Mouse (Mus musculus) CH12.LX (cell line): ENCODE measurements at regions not wholly inside any gene's neighbourhood (a gene's known extent, or its start where the extent isn't known, plus 50 kb on each side); places are given as distances from the start of the nearest gene placed in this dataset.

Source experiments
- DNase-seq: peaks from one replicate; pipeline ENCODE4 v3.0.0-alpha.2; 2013; ENCODE audit errors: extremely low read depth
- H3K27ac ChIP-seq: 2 replicates; pipeline ENCODE4 v1.5.1; 2012; ENCODE audit warnings: low read depth, mild to moderate bottlenecking, control low read depth, moderate library complexity; ENCODE audit not compliant: insufficient read depth
- H3K27me3 ChIP-seq: replicated peaks from 2 replicates; pipeline ENCODE3; 2012; ENCODE audit warnings: inconsistent platforms
- H3K36me3 ChIP-seq, 2 experiments: replicated peaks in 1 of 2; 2 replicates each; pipeline versions ENCODE3 to v1.6.1; 2012; ENCODE audit warnings: inconsistent platforms in 1 of 2, low read length in 1 of 2, mild to moderate bottlenecking in 1 of 2, mixed read lengths in 1 of 2, moderate library complexity in 1 of 2; ENCODE audit not compliant: control insufficient read depth in 1 of 2, insufficient read depth in 1 of 2
- H3K4me1 ChIP-seq, 2 experiments: 2 replicates each; pipeline ENCODE4 v1.6.1; 2012; ENCODE audit warnings: inconsistent platforms in 1 of 2, moderate library complexity in 1 of 2; ENCODE audit not compliant: insufficient read depth in 2 of 2, control insufficient read depth in 1 of 2
- H3K4me2 ChIP-seq: 2 replicates; pipeline ENCODE4 v1.6.1; 2012; ENCODE audit warnings: low read depth, mild to moderate bottlenecking, control low read depth; ENCODE audit not compliant: poor library complexity, insufficient read depth, severe bottlenecking
- H3K4me3 ChIP-seq, 3 experiments: fragments of 150-350 bp in 1 of 3; sonication (generic) in 1 of 3; replicated peaks in 1 of 3; 2 replicates each; pipeline versions ENCODE3 to v1.5.1; 2011 to 2012; ENCODE audit warnings: low read depth in 2 of 3, low read length in 2 of 3, mild to moderate bottlenecking in 2 of 3, moderate library complexity in 2 of 3, control low read depth in 1 of 3, improper control_type of control experiment in 1 of 3, inconsistent platforms in 1 of 3, mixed read lengths in 1 of 3; ENCODE audit not compliant: poor library complexity in 1 of 3
- H3K79me2 ChIP-seq: replicated peaks from 2 replicates; pipeline ENCODE4 v1.6.1; 2012; ENCODE audit warnings: mild to moderate bottlenecking, moderate library complexity; ENCODE audit not compliant: control insufficient read depth, poor library complexity, insufficient read depth, severe bottlenecking; ENCODE audit errors: extremely low read depth
- H3K9ac ChIP-seq: 2 replicates; pipeline ENCODE4 v1.6.1; 2012; ENCODE audit warnings: low read depth, mild to moderate bottlenecking, control low read depth, moderate library complexity; ENCODE audit not compliant: insufficient read depth
- H3K9me3 ChIP-seq: replicated peaks from 2 replicates; pipeline ENCODE3; 2012; ENCODE audit warnings: low read length, inconsistent platforms, mixed read lengths
- CTCF ChIP-seq, 2 experiments: IDR thresholded peaks in 1 of 2; conservative IDR thresholded peaks in 1 of 2; 2 replicates each; pipeline ENCODE4 v1.5.1; 2011 to 2012; ENCODE audit warnings: low read depth in 2 of 2, low read length in 2 of 2, improper control_type of control experiment in 1 of 2, inconsistent platforms in 1 of 2, mild to moderate bottlenecking in 1 of 2, moderate library complexity in 1 of 2
- EP300 ChIP-seq: IDR thresholded peaks from 2 replicates; pipeline ENCODE4 v1.6.1; 2011; ENCODE audit warnings: low read length, improper control_type of control experiment
- GABPA ChIP-seq: IDR thresholded peaks from 2 replicates; pipeline ENCODE4 v1.6.1; 2012; ENCODE audit warnings: low read depth, low read length, improper control_type of control experiment, inconsistent platforms; ENCODE audit not compliant: insufficient replicate concordance
- IRF4 ChIP-seq: IDR thresholded peaks from 2 replicates; pipeline ENCODE4 v1.6.1; 2014; ENCODE audit warnings: low read depth, mild to moderate bottlenecking, inconsistent platforms, low read length, improper control_type of control experiment
- JUND ChIP-seq: conservative IDR thresholded peaks from 2 replicates; pipeline ENCODE4 v1.6.1; 2011; ENCODE audit warnings: low read depth, low read length, improper control_type of control experiment
- MAX ChIP-seq: IDR thresholded peaks from 2 replicates; pipeline ENCODE4 v1.6.1; 2011; ENCODE audit warnings: low read length, improper control_type of control experiment
- MAZ ChIP-seq: IDR thresholded peaks from 2 replicates; pipeline ENCODE4 v1.6.1; 2012; ENCODE audit warnings: low read depth, mild to moderate bottlenecking, inconsistent platforms, low read length, improper control_type of control experiment, moderate library complexity
- MYC ChIP-seq: IDR thresholded peaks from 2 replicates; pipeline ENCODE4 v1.6.1; 2011; ENCODE audit warnings: low read depth, mild to moderate bottlenecking, improper control_type of control experiment, low read length
- NRF1 ChIP-seq: IDR thresholded peaks from 2 replicates; pipeline ENCODE4 v1.6.1; 2014; ENCODE audit warnings: low read depth, mild to moderate bottlenecking, inconsistent platforms, low read length, improper control_type of control experiment, moderate library complexity
- POLR2AphosphoS2 ChIP-seq: IDR thresholded peaks from 2 replicates; pipeline ENCODE4 v1.6.1; 2011; ENCODE audit warnings: low read depth, low read length, improper control_type of control experiment
- RAD21 ChIP-seq: IDR thresholded peaks from 2 replicates; pipeline ENCODE4 v1.6.1; 2011; ENCODE audit warnings: low read depth, mild to moderate bottlenecking, low read length, improper control_type of control experiment, moderate library complexity
- SMC3 ChIP-seq: IDR thresholded peaks from 2 replicates; pipeline ENCODE4 v1.6.1; 2011; ENCODE audit warnings: low read depth, low read length, improper control_type of control experiment
- UBTF ChIP-seq: IDR thresholded peaks from 2 replicates; pipeline ENCODE4 v1.6.1; 2012; ENCODE audit warnings: low read depth, mild to moderate bottlenecking, inconsistent platforms, low read length, improper control_type of control experiment, moderate library complexity
- USF1 ChIP-seq: IDR thresholded peaks from 2 replicates; pipeline ENCODE4 v1.6.1; 2014; ENCODE audit warnings: low read depth, mild to moderate bottlenecking, inconsistent platforms, low read length, improper control_type of control experiment
- USF2 ChIP-seq: conservative IDR thresholded peaks from 2 replicates; pipeline ENCODE4 v1.6.1; 2011; ENCODE audit warnings: low read depth, low read length, improper control_type of control experiment
- ZKSCAN1 ChIP-seq: IDR thresholded peaks from 2 replicates; pipeline ENCODE4 v1.6.1; 2012; ENCODE audit warnings: low read depth, inconsistent platforms, low read length, improper control_type of control experiment, borderline replicate concordance
- ZMIZ1 ChIP-seq: IDR thresholded peaks from 2 replicates; pipeline ENCODE4 v1.6.1; 2012; ENCODE audit warnings: low read depth, mild to moderate bottlenecking, inconsistent platforms, low read length, improper control_type of control experiment
- dilution Hi-C: fragments of 300-500 bp; cut with MboI; formaldehyde crosslinking; loops from 2 replicates; pipeline ENCODE4 v1.14.3; 2020; ENCODE audit warnings: low sequenced_read_pairs; ENCODE audit not compliant: extremely low pct_unique_long_range_greater_than_20kb, extremely low pct_ligation_motif_present
- in situ Hi-C: fragments of 300-500 bp; cut with MboI; formaldehyde crosslinking; loops from 3 replicates; pipeline ENCODE4 v1.14.3; 2019; ENCODE audit warnings: low sequenced_read_pairs, low pct_ligation_motif_present, low pct_unique_long_range_greater_than_20kb, mixed read lengths

DNA sequence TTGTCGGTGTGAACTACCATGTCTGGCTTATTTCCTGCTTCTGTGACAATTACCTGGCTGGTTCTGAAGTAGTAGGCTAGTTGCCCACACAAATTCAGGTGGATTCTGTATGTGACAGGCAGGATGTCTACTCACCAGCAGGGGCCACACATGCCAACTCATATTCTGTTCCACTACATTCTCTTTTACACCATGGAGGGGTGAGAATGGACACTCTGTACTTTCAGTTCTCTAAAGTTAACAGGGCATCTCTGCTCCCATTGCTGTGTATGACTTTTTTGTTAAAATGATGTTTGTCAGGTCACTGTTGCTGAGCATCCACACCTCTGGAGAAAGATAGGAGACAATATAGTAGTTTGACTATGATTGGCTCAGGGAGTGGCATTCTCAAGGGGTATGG, 232.3 kb upstream of the Thrb start:
- no peak overlapping the region for H3K27ac ChIP-seq
- no peaks in the 10 kb centered on the region for H3K27me3 ChIP-seq
- peak; percentile 36 for DNase-seq
- in situ Hi-C loops, result no loop called here
- no peaks in the 10 kb centered on the region for H3K79me2 ChIP-seq
- no peak overlapping the region for H3K9ac ChIP-seq
- peaks cover 0 to 8% of the 10 kb centered on the region in 2 experiments; a peak in 2 of 4 replicates for H3K4me1 ChIP-seq
- H3K4me3 ChIP-seq, result no peak overlapping the region
- no peak for TF ChIP-seq JUND
- no peak for TF ChIP-seq ZMIZ1
- TF ChIP-seq CTCF (conservative IDR thresholded peaks at IDR 0.05 in 1 of 2, IDR thresholded peaks at IDR 0.05 in 1 of 2; ENCODE audit: low read depth in 2 of 2, low read length in 2 of 2), result peak; percentile 4 to 26; a peak in 1 of 4 replicates
- TF ChIP-seq IRF4, result peak; percentile 72; the same call in 1 of the 2 replicates
- TF ChIP-seq MAZ, result no peak
- TF ChIP-seq GABPA, result no peak
- TF ChIP-seq UBTF, result no peak
- TF ChIP-seq SMC3, result peak; percentile 7; the same call in 1 of the 2 replicates
- no peak for TF ChIP-seq POLR2AphosphoS2
- no peak for TF ChIP-seq MAX
- peak; percentile 70 for TF ChIP-seq EP300
- TF ChIP-seq ZKSCAN1, result no peak
- TF ChIP-seq USF1, result no peak
- TF ChIP-seq, all 38 proteins: peak for 4
- dilution Hi-C loops, result no loop called here
- Histone ChIP-seq H3K9me3 (no peaks in the 10 kb centered on the region), H3K36me3 (no peaks in the 10 kb centered on the region), H3K4me2 (no peak overlapping the region)

DNA sequence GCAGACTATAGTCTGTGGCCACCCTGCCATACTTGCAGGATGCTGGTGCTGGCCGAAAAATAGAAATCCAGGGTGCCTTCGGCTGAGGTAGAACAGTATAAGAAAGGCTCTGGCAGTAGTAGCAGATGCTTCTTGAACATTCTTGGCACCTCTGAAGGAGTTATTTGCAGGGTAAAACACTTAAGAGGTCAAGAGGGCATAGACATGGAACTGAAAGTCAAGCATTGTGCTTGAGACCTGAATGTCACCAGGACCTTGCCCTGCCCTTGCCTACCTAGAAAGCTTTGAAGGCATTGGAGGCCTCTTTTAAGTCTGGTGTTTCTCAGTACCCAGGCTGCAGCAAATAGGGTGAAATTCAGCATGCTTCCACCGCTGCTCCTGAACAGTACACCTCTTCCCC, 230.9 kb upstream of the Thrb start:
- TF ChIP-seq USF2 (no peak), RAD21 (no peak), EP300 (no peak)
- Histone ChIP-seq H3K9me3 (no peaks in the 10 kb centered on the region), H3K79me2 (no peaks in the 10 kb centered on the region), H3K36me3 (no peaks in the 10 kb centered on the region), H3K27ac (no peak overlapping the region), H3K4me1 (peaks cover 0 to 8% of the 10 kb centered on the region in 2 experiments; a peak in 2 of 4 replicates), H3K4me3 (no peak overlapping the region), H3K9ac (no peak overlapping the region), H3K4me2 (no peak overlapping the region), H3K27me3 (no peaks in the 10 kb centered on the region)
- in situ Hi-C loops (no loop called here), dilution Hi-C loops (no loop called here)
- no peak for DNase-seq

DNA sequence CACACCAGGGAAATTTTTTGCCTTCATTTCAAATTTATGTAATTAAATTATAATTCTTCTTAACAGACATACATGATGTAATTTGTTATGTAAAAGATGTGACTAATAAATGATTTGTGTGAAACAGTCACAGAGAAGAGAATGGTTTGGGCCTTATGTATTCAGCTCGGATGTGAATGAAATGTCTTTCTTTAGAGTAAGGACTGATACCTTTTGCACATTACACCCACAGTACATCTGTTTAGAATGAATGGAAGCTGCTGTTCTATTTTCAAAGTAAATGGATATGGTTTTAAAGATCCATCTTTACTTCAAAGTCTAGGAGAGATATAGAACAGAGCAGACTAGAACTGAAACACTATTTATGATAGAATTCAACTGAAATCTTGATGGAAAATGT, 226.7 kb upstream of the Thrb start:
- H3K79me2 ChIP-seq, result no peaks in the 10 kb centered on the region
- in situ Hi-C loops, result no loop called here
- no peak overlapping the region for H3K9ac ChIP-seq
- no peak for DNase-seq
- TF ChIP-seq NRF1, result no peak
- TF ChIP-seq MYC, result no peak
- TF ChIP-seq, all 38 proteins: peak for 0
- dilution Hi-C loops, result no loop called here
- no peaks in the 10 kb centered on the region for H3K4me1 ChIP-seq
- H3K36me3 ChIP-seq, result no peaks in the 10 kb centered on the region
- H3K9me3 ChIP-seq, result no peaks in the 10 kb centered on the region
- H3K4me3 ChIP-seq, result no peak overlapping the region
- no peaks in the 10 kb centered on the region for H3K27me3 ChIP-seq
- no peak overlapping the region for H3K27ac ChIP-seq
- no peak overlapping the region for H3K4me2 ChIP-seq
